Mouse (Mus musculus) thymus, postnatal 0 days (tissue): ENCODE measurements around the gene Mast4. TPM values are rescaled to one million over a fixed set of nuclear protein-coding genes. Genes with fewer than 3 reads are reported as not detected.

Experiments
- DNase-seq: peaks from one replicate; pipeline ENCODE4 v3.0.0-alpha.2; 2015; ENCODE audit warnings: low spot score
- polyA plus RNA-seq: library from polyadenylated mRNA; unstranded; fragments of >200 nt; fragmentation: Nextera tagmentation; extraction: Ambion mirVana; gene quantifications from 2 replicates; pipeline ENCODE4 v1.2.1, GENCODE M21; 2015

Mast4 gene
- polyA plus RNA-seq, 1 experiment from 2014 or later = 25.4 TPM

- DNase-seq = no peak
Measured at GRCm38 (mm10) chr13:103061680-103062079, 272.6 kb downstream of the Mast4 start.

- no peak for DNase-seq
Measured at GRCm38 (mm10) chr13:103059995-103060652, 274.2 kb downstream of the Mast4 start.

- no peak for DNase-seq
Measured at GRCm38 (mm10) chr13:103056451-103056850, 277.8 kb downstream of the Mast4 start.

GRCm38 (mm10) chr13:103052661-103053060 is 281.6 kb downstream of the Mast4 start:
- DNase-seq = no peak

- DNase-seq = no peak
Measured at GRCm38 (mm10) chr13:103048954-103049353, 285.3 kb downstream of the Mast4 start.

- no peak for DNase-seq
Measured at GRCm38 (mm10) chr13:103043692-103044091, 290.6 kb downstream of the Mast4 start.

- no peak for DNase-seq
Measured at GRCm38 (mm10) chr13:103043011-103043410, 291.3 kb downstream of the Mast4 start.

- DNase-seq = no peak
Measured at GRCm38 (mm10) chr13:103037466-103037865, 296.8 kb downstream of the Mast4 start.

GRCm38 (mm10) chr13:103029377-103029776 is 304.9 kb downstream of the Mast4 start:
- no peak for DNase-seq

- DNase-seq = no peak
Measured at GRCm38 (mm10) chr13:103027456-103028078, 306.7 kb downstream of the Mast4 start.

- no peak for DNase-seq
Measured at GRCm38 (mm10) chr13:103025461-103025860, 308.8 kb downstream of the Mast4 start.

GRCm38 (mm10) chr13:103018481-103018880 is 315.8 kb downstream of the Mast4 start:
- DNase-seq = no peak

- no peak for DNase-seq
Measured at GRCm38 (mm10) chr13:103017661-103018060, 316.6 kb downstream of the Mast4 start.

- DNase-seq = no peak
Measured at GRCm38 (mm10) chr13:103015131-103015750, 319.1 kb downstream of the Mast4 start.

- no peak for DNase-seq
Measured at GRCm38 (mm10) chr13:103014631-103015030, 319.7 kb downstream of the Mast4 start.

- DNase-seq = no peak
Measured at GRCm38 (mm10) chr13:103014222-103014621, 320.1 kb downstream of the Mast4 start.

GRCm38 (mm10) chr13:103005227-103005626 is 329.1 kb downstream of the Mast4 start:
- no peak for DNase-seq

GRCm38 (mm10) chr13:103001831-103002230 is 332.5 kb downstream of the Mast4 start:
- no peak for DNase-seq

- DNase-seq = no peak
Measured at GRCm38 (mm10) chr13:103000891-103001290, 333.4 kb downstream of the Mast4 start.

- DNase-seq = no peak
Measured at GRCm38 (mm10) chr13:102994098-102994497, 340.2 kb downstream of the Mast4 start.

- no peak for DNase-seq
Measured at GRCm38 (mm10) chr13:102992680-102993423, 341.4 kb downstream of the Mast4 start.

GRCm38 (mm10) chr13:102991928-102992327 is 342.4 kb downstream of the Mast4 start:
- no peak for DNase-seq
